In the genomic region with DNA sequence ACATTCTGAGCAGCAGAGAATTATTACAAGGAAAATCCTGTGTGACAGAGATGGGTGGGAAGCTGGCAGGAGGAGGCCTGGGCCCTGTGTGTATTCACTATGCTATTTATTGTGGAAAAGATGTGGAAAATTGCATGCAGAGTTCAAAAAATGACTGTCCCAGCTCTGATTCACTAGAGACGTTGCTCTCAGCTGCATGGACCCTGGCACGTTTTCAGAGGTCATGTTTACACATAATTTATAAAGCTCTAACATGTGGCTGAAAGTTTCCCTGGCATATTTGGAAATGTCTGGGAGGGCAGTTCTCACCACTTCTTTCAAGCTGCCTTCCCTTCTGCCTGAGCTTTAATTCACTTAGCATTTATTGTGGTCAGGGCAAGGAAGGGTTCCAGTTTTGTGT, we compare ENCODE assay signal across 24 mouse cellular contexts.
DNase-seq lines count a peak whose midpoint lies in the region; ATAC-seq lines count a peak whose summit lies in the region.
"Had no signal": no experiment of that assay in that cellular context is flagged by ENCODE, and none has a peak within 500 bp of the region (broad histone marks: within the 10 kb centered on the region; RNA-seq: fewer than 3 reads in every experiment).

No protein-coding gene starts in this region.

- no peaks in the 10 kb centered on the region for H3K4me1 ChIP-seq in kidney, embryonic 16.5 days (ENCODE audit: insufficient read depth, low read length)
- H3K4me1 ChIP-seq: embryonic facial prominence, embryonic 12.5 days; forebrain, embryonic 15.5 days; heart, embryonic 13.5 days; liver, embryonic 12.5 days had no signal

- no peaks in the 10 kb centered on the region for H3K9me3 ChIP-seq in kidney, embryonic 16.5 days (ENCODE audit: low read length)
- H3K9me3 ChIP-seq: embryonic facial prominence, embryonic 12.5 days; forebrain, embryonic 10.5 days; forebrain, embryonic 15.5 days; heart, embryonic 13.5 days; liver, embryonic 12.5 days had no signal

- no peak overlapping the region for H3K4me3 ChIP-seq in kidney, embryonic 16.5 days (ENCODE audit: low read length)
- H3K4me3 ChIP-seq: embryonic facial prominence, embryonic 12.5 days; forebrain, embryonic 10.5 days; forebrain, embryonic 15.5 days; heart, embryonic 13.5 days; liver, embryonic 12.5 days had no signal

- 26% methylated on average over 2 of the region's 2 CpGs for WGBS in kidney, embryonic 16.5 days

- no peak overlapping the region for H3K4me2 ChIP-seq in kidney, embryonic 16.5 days (replicated peaks; ENCODE audit: low read depth, low read length)
- H3K4me2 ChIP-seq: embryonic facial prominence, embryonic 12.5 days; forebrain, embryonic 15.5 days; heart, embryonic 13.5 days; hindbrain, embryonic 14.5 days; liver, embryonic 12.5 days had no signal

- DNase-seq in 3T3-L1 (ENCODE audit: low read depth, low spot score) (peak; percentile 1), NIH3T3 (ENCODE audit: low read depth) (peak; percentile 3)
- DNase-seq in adrenal gland, postnatal 36 days: peak; percentile 38 to 39
- DNase-seq in lung, postnatal 25 days (ENCODE audit: low spot score): peak; percentile 6
- no peak for DNase-seq in kidney, adult 8-10 months
- DNase-seq: cerebellum, adult 2 months; cerebellum, postnatal 25 days; heart, postnatal 10 days; kidney, adult 11 months; kidney, postnatal 4 days; layer of hippocampus, postnatal 36 days; left cerebral cortex, postnatal 4 days; liver, postnatal 0 days; midbrain, embryonic 14.5 days; thymus, postnatal 4 days had no signal

- no peaks in the 10 kb centered on the region for H3K36me3 ChIP-seq in kidney, embryonic 16.5 days (ENCODE audit: insufficient read depth, low read length)
- H3K36me3 ChIP-seq: embryonic facial prominence, embryonic 12.5 days; forebrain, embryonic 10.5 days; forebrain, embryonic 15.5 days; heart, embryonic 13.5 days; liver, embryonic 12.5 days had no signal

- no peak for ATAC-seq in kidney, embryonic 16.5 days (ENCODE audit: low FRiP score, low TSS enrichment)
- ATAC-seq: forebrain, embryonic 15.5 days; liver, embryonic 12.5 days; liver, postnatal 0 days had no signal

- H3K27ac ChIP-seq in kidney, embryonic 16.5 days (ENCODE audit: low read length): no peak overlapping the region
- H3K27ac ChIP-seq: embryonic facial prominence, embryonic 12.5 days; forebrain, embryonic 10.5 days; forebrain, embryonic 15.5 days; heart, embryonic 13.5 days; hindbrain, embryonic 14.5 days; kidney, postnatal 0 days; liver, embryonic 12.5 days had no signal

- H3K9ac ChIP-seq in kidney, embryonic 16.5 days (replicated peaks; ENCODE audit: low read length): no peak overlapping the region
- H3K9ac ChIP-seq: embryonic facial prominence, embryonic 12.5 days; forebrain, embryonic 15.5 days; heart, embryonic 13.5 days; hindbrain, embryonic 14.5 days; liver, embryonic 12.5 days; liver, postnatal 0 days had no signal

- no peaks in the 10 kb centered on the region for H3K27me3 ChIP-seq in kidney, embryonic 16.5 days (ENCODE audit: insufficient read depth, low read length)
- H3K27me3 ChIP-seq: CH12.LX; embryonic facial prominence, embryonic 12.5 days; forebrain, embryonic 15.5 days; heart, embryonic 13.5 days had no signal

Comparison
In these comparisons a context has a peak if more than half of its experiments do, and no peak if none do; other contexts are left out.
1. DNase-seq: peak in 3T3-L1 (single experiment), NIH3T3 (single experiment), adrenal gland, postnatal 36 days (2 of 2) and lung, postnatal 25 days (single experiment); none in kidney, adult 8-10 months (0 of 2).